Mouse (Mus musculus): Measurements from ENCODE around the gene Sell. TPM values are rescaled to one million over a fixed set of nuclear protein-coding genes. Genes with fewer than 3 reads are reported as not detected.

Gene Sell
- polyA plus RNA-seq, 1 experiment from 2014 or later: not detected

Other genes with a start within 250 kb of the Sell start
- 10.9 and 13.2 TPM in 2 replicates for gene Scyl3, start 132.9 kb upstream of the Sell start, polyA plus RNA-seq (2014; fragmentation: Nextera tagmentation; extraction: Ambion mirVana)
- gene BC055324, start 67.2 kb upstream of the Sell start, polyA plus RNA-seq (2014; fragmentation: Nextera tagmentation; extraction: Ambion mirVana): 13.6 and 14.3 TPM in 2 replicates
- 6.0 and 6.3 TPM in 2 replicates for gene Mettl18, start 67.1 kb upstream of the Sell start, polyA plus RNA-seq (2014; fragmentation: Nextera tagmentation; extraction: Ambion mirVana)
- gene Sele, start 13.7 kb upstream of the Sell start, polyA plus RNA-seq (2014; fragmentation: Nextera tagmentation; extraction: Ambion mirVana): 1.9 and 2.2 TPM in 2 replicates
- gene Selp, start 53.3 kb downstream of the Sell start, polyA plus RNA-seq (2014; fragmentation: Nextera tagmentation; extraction: Ambion mirVana): 0.53 and 0.86 TPM in 2 replicates
- 0.26 and 0.38 TPM in 2 replicates for gene F5, start 89.9 kb downstream of the Sell start, polyA plus RNA-seq (2014; fragmentation: Nextera tagmentation; extraction: Ambion mirVana)
- gene Slc19a2, start 187.1 kb downstream of the Sell start, polyA plus RNA-seq (2014; fragmentation: Nextera tagmentation; extraction: Ambion mirVana): 7.6 and 8.3 TPM in 2 replicates
- gene Ccdc181, start 213.6 kb downstream of the Sell start, polyA plus RNA-seq (2014; fragmentation: Nextera tagmentation; extraction: Ambion mirVana): 10.2 and 10.8 TPM in 2 replicates
- 16.7 and 19.4 TPM in 2 replicates for gene Nme7, start 242.1 kb downstream of the Sell start, polyA plus RNA-seq (2014; fragmentation: Nextera tagmentation; extraction: Ambion mirVana)
- 27.2 and 28.5 TPM in 2 replicates for gene Blzf1, start 245.5 kb downstream of the Sell start, polyA plus RNA-seq (2014; fragmentation: Nextera tagmentation; extraction: Ambion mirVana)

Data from heart, embryonic 14.5 days (tissue).